Mouse (Mus musculus) monocyte, adult 2 months (primary cell): ENCODE data around the gene Tcf12.

Experiments used
- DNase-seq, 2 experiments: peaks; one replicate each; pipeline ENCODE4 v3.0.0; 2022; ENCODE audit warnings: low spot score in 2 of 2, low read depth in 1 of 2

Gene Tcf12

GRCm38 (mm10) chr9:71841850-71842249, 269.8 kb downstream of the Tcf12 start:
- no peak for DNase-seq

GRCm38 (mm10) chr9:71837366-71837765, 274.3 kb downstream of the Tcf12 start:
- no peak for DNase-seq

DNA sequence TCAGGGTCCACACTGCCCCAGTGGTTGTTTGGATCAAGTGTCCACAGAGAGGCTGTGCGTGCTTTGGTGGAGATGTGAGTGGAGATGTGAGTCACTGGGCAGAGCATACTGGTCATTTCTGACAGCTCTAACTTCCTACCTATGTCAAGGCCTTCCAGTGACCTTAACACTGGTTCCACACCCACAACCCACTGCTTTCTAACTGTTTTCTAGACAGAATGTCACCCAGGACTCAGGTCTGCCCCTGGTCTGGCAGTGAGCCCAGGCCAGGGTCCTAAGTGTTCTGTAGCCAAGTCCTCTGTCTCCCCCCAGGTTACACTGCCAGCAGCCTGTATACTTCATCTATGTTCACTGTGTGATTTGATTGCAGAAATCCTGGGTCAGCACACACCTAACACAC, 275.3 kb downstream of the Tcf12 start:
- no peak for DNase-seq

DNA sequence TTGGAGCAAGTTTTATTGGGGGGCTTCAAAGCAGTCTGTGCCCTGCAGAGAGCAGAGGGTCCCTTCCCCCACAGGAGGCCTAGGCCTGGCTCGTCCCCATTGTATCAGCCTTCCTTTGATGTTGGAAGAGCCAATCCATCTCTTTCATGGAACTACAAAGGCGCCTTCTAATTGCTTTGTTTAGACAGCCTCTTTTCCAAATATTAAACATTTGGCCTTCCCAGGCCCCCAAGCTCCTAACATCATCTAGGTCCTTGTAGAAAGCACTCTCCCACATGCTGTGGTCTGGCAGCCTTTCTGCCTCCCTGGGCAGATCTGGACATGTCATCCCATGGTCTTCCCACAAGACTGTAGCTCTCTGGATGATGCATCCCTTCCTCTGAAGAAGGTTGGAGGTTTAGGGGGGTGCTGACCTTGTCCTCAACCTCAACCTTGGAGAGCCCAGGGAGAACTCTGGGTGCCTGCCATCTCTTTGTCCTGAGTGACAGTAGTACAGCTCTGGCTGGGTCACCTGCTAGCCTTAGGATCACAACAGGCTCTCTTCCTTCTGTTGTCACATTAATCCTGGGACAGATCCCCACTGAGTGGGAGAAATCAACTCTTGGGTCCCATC, 276.4 kb downstream of the Tcf12 start:
- no peak for DNase-seq

DNA sequence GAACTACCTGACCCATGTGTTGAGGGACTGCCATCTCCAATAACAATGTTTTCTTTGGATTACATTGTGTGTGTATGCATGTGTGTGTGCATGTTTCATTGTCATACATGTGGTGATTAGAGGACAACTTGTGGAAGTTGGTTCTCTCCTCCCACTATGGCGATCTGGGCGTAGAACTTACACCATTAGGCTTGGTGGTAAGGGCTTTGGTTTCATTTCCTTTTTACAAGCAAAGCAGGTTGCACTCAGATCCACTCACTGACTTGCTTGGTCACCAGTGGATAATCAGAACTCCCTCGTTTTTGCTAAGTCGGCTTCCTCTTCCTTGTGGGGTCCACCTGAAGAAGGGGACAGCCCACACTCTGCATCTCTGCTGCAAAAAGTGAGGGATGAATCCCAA, 277.0 kb downstream of the Tcf12 start:
- DNase-seq: no peak

GRCm38 (mm10) chr9:71831756-71832699, 279.6 kb downstream of the Tcf12 start:
- DNase-seq: peak; percentile 12 to 52

GRCm38 (mm10) chr9:71830994-71831393, 280.7 kb downstream of the Tcf12 start:
- no peak for DNase-seq

- no peak for DNase-seq
Observed at GRCm38 (mm10) chr9:71830365-71830764, 281.3 kb downstream of the Tcf12 start.

- DNase-seq: no peak
Observed at GRCm38 (mm10) chr9:71829753-71830152, 281.9 kb downstream of the Tcf12 start.

GRCm38 (mm10) chr9:71829137-71829536, 282.5 kb downstream of the Tcf12 start:
- no peak for DNase-seq

DNA sequence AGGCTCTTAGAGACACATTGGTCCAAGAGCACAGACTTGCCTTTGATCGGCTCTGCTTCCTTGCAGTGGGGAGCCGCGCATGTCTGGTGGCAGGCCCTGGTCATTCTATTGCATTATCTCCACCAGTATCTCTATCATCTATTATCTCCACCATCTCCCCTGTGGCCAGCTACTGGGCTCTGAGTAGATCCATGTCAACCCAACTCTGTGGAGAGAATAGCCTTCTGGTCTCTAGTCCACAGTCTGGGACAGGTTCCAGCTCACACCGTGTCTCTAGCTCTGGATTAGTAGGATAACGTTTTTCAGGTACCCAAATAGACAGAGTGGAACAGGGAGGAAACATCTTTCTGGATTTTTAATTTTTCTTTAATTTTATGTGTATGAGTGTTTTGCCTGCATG, 284.3 kb downstream of the Tcf12 start:
- no peak for DNase-seq

DNA sequence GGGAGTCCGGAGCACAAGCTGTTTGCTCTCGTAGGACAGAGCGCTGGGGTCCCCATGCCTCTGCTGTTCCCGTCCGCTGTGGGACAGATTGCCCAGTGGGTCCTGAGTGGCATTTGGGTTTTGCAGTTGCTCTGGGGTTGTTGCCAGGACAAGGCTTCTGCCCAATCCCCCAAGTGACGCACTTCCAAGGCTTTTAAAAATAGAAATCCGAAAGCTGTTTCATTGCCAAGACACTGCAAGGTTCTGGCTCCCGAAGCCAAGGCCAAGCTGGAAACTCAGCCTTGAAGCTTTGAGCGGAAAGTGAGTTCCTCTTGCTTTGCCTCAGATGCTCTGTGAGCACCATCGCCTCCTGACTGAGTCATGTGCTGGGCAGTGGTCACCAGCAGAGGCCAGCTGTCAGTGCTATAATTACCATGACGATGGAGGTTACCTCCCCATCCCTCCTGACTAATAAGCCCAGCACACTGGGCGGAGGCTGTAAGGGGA, 285.6 kb downstream of the Tcf12 start:
- no peak for DNase-seq

DNA sequence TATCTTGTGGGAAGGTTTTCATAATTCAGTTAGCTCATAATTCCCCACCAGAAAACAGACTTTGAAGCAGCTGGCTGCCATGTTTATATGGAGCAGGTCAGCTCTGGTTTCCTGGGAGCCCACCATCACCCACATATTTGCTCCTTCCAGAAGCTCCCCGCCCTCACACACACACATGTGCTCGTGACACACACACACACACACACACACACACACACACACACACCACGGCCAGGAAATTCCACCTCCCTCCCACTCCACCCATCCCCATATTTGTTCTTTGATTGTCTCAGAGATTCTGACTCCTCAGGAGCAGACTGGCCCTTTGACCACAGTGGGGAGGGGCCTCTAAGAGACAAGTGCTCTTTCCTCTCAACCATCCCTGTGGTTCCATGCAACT, 289.7 kb downstream of the Tcf12 start:
- no peak for DNase-seq

GRCm38 (mm10) chr9:71818453-71818852, 293.2 kb downstream of the Tcf12 start:
- DNase-seq: no peak

GRCm38 (mm10) chr9:71816121-71816520, 295.6 kb downstream of the Tcf12 start:
- DNase-seq: no peak

DNA sequence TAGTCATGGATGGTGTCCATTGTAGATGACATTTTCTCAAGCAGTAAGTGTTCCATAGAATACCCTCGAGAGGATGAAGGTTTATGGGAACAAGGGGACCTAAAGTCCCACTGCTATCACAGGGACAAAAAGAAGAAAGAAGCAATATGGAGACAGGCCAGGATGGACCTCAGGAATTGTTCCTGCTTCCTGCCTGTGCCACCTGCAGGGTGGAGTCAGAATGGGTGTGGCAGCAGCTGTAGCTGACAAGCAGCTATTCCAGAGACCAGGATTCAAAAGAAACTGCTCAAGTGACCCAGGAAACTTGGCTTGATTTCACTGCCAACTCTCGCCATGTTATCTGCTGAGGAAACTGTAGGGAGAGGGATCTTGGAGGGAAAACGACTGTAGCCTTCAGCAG, 298.1 kb downstream of the Tcf12 start:
- DNase-seq: no peak

DNA sequence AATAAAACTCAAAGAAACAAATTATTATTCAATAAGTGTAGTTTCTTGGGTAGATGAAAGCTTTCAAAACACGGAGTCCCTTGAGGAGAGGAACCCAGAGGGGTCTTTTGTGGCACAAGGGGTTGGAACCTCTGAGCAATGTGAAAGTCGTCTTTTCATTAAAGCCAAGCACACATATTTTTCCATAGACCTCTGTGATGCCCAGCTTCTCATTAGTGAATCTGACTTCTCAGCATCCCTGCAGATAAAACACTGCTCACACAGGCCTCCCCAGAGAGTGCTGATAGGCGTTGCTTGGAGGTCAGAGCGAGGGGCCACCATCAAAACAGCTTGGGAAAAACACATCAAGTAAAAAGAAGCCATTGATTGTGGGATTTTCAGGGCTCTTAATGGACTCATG, 298.8 kb downstream of the Tcf12 start:
- no peak for DNase-seq

DNA sequence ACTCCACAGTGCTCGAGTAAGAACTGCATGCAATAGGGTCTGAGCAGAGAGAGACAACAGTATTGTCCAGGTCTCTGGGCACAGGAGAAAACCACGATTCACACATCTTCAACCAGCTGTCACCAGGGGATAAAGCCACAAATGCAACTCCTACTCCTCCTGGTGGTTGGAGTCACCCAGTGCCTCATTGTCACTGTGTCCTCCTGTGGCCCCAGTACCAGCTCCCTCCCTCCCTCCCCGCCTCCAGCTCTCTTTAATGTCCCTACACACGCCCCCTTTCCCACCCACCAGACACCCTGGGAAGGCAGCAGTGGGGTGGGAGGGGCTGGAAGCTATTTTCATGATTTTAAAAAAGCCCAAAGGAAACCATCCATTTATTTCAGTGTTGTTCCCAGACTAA, 299.3 kb downstream of the Tcf12 start:
- no peak for DNase-seq

GRCm38 (mm10) chr9:71811404-71811803, 300.3 kb downstream of the Tcf12 start:
- no peak for DNase-seq

- DNase-seq: no peak
Observed at GRCm38 (mm10) chr9:71810723-71811122, 300.9 kb downstream of the Tcf12 start.

DNA sequence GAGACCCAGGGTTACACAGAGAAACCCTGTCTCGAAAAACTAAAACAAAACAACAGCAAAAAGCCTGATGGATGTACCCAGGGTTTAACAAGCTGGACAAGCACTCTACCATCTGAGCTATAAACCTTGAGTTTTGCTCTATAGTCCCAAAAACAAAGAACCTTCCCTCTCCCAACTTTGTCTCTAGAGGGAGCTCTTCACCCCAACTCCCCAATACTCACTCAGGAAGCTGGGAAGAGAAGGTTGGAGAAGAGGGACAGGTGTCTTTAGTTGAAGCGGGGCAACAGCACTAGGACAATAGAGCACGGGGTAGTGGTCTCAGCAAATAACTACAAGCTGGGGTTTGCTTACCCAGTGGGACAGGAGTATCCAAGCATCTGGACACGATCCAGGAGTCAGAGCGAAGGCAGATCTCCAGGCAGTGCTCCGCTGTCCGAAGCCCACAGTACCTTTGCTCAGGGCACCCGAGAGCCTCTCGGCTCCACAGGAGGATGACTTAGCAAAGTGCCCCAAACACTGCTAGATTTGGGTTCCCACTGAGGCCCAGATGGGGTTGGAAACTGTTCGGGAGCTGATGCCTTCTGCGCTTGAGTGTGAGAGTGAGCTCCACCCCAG, 302.9 kb downstream of the Tcf12 start:
- no peak for DNase-seq

- DNase-seq: no peak
Observed at GRCm38 (mm10) chr9:71807801-71808200, 303.9 kb downstream of the Tcf12 start.
